Mouse (Mus musculus) limb, embryonic 12.5 days (tissue): ENCODE data around the gene Prkce. TPM values are rescaled to one million over a fixed set of nuclear protein-coding genes. Genes with fewer than 3 reads are reported as not detected.

ENCODE experiments used
- ATAC-seq: fragments of 200-750 bp; cut with Nextera tagmentation; 2 replicates; pipeline ENCODE4 v1.8.0; 2017; ENCODE audit warnings: low read depth, moderate TSS enrichment; ENCODE audit not compliant: insufficient number of reproducible peaks, insufficient read depth, low FRiP score, low TSS enrichment
- H3K27ac ChIP-seq: fragments of 300-500 bp; sonication (generic); 2 replicates; pipeline ENCODE4 v1.5.1; 2016; ENCODE audit warnings: mild to moderate bottlenecking, moderate library complexity
- H3K27me3 ChIP-seq: fragments of 300-500 bp; sonication (generic); 2 replicates; pipeline ENCODE4 v1.6.1; 2016; ENCODE audit warnings: mild to moderate bottlenecking, moderate library complexity
- H3K36me3 ChIP-seq: fragments of 300-500 bp; sonication (generic); 2 replicates; pipeline ENCODE4 v1.6.1; 2016; ENCODE audit warnings: mild to moderate bottlenecking, moderate library complexity
- H3K4me1 ChIP-seq: fragments of 300-500 bp; sonication (generic); replicated peaks from 2 replicates; pipeline ENCODE4 v1.6.1; 2016
- H3K4me2 ChIP-seq: fragments of 300-500 bp; sonication (generic); 2 replicates; pipeline ENCODE4 v1.6.1; 2016; ENCODE audit warnings: mild to moderate bottlenecking, moderate library complexity
- H3K4me3 ChIP-seq: fragments of 300-500 bp; sonication (generic); replicated peaks from 2 replicates; pipeline ENCODE4 v1.5.1; 2016; ENCODE audit warnings: mild to moderate bottlenecking
- H3K9ac ChIP-seq: fragments of 300-500 bp; sonication (generic); replicated peaks from 2 replicates; pipeline ENCODE4 v1.6.1; 2016; ENCODE audit warnings: mild to moderate bottlenecking, moderate library complexity
- H3K9me3 ChIP-seq: fragments of 300-500 bp; sonication (generic); 2 replicates; pipeline ENCODE4 v1.6.1; 2016; ENCODE audit warnings: mild to moderate bottlenecking, moderate library complexity
- WGBS: fragments of 180-500 bp; shearing (Covaris S2); methylation state at CpG from one replicate; pipeline ENCODE4 v1.1.7; 2016; 5-methylcytosine and 5-hydroxymethylcytosine counted together
- polyA plus RNA-seq: library from polyadenylated mRNA; unstranded; fragments of >200 nt; fragmentation: Nextera tagmentation; extraction: Ambion mirVana; gene quantifications from 2 replicates; pipeline ENCODE4 v1.2.1, GENCODE M21; 2016

The Prkce gene
- polyA plus RNA-seq, 1 experiment from 2014 or later: 7.7 TPM

DNA sequence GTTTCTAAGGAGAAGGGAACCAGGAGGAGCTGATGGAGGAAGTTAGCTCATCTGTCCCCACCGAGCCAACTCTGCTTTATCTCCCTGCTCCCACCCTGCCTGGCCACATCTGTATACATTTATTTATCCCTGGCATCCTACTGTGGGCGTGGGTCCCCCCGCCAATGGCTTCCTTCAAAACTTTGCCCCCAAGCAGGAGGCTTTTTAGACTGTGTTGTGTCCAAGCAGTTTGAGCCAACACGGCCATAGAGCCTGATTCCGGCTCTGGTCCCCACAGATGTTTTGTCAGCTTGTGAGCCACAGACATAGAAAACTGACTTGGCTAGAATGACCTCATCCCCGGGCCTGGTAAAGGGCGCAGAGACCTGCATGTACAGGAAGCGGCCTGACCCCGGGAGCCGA, 89.1 kb downstream of the Prkce start:
- ATAC-seq: no peak
- Histone ChIP-seq H3K27ac (0 out of 2 replicates have a peak overlapping the region, but pooled peaks have one; percentile 1), H3K36me3 (no peaks in the 10 kb centered on the region), H3K4me2 (no peak overlapping the region), H3K9me3 (0 out of 2 replicates have a peak, but pooled peaks cover 7% of the 10 kb centered on the region), H3K4me3 (no peak overlapping the region), H3K27me3 (no peaks in the 10 kb centered on the region), H3K4me1 (peaks cover 17% of the 10 kb centered on the region), H3K9ac (no peak overlapping the region)
- 72% methylated on average over 10 of the region's 10 CpGs for WGBS

DNA sequence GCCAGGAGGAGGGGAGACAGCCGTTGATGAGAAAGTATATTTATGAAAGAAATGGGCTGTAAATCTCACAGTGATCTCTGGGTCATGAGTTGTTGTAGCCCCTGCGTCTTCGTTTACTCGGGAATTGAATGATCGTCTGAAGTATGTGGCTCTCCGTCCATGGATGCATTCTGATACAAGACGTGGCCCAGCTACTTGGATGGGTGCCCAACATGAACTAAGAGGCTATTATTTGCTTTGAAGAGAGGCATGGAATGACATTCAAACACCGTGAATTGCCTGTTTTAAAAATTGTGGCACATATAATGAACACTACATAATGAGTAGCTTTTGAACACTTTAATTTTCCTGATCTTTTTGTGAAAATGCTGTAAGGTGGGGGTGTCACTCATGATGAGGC, 93.5 kb downstream of the Prkce start:
- Histone ChIP-seq H3K27me3 (no peaks in the 10 kb centered on the region), H3K9ac (no peak overlapping the region), H3K4me1 (peaks cover 32% of the 10 kb centered on the region), H3K9me3 (no peaks in the 10 kb centered on the region), H3K36me3 (no peaks in the 10 kb centered on the region), H3K4me3 (no peak overlapping the region), H3K4me2 (no peak overlapping the region), H3K27ac (no peak overlapping the region)
- 81% methylated on average over 8 of the region's 8 CpGs for WGBS
- no peak for ATAC-seq

DNA sequence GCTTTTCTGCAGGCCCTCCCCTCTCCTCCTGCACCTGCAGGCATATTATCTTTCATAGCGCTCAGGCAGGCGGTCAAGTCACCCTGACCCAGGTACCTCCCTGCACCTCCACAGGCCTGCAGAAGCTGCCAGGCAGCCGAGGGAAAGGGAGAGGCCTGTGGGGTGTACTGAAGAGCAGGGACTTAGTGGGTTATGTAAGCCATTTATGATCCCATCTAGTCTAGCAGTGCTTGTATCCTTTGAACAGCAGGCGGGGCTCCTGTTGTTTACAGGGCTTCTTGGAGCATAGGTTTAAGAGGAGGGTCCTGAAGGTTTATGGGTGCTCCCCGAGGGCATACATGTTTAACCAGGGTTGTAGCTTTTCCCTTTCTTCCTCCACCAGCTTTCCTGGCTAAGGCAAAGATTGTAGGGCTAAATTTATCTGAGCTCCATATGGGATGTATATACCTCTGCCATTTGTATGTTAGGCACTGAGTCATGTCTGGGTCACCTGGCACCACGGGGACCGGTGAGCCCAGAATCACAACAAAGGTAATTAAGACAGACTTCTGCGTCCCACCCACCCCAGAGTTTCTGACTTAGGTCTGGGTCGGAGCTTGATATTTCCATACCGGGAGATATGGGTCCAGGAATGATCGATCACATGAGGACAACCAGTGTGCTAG, 96.5 kb downstream of the Prkce start:
- H3K9me3 ChIP-seq: no peaks in the 10 kb centered on the region
- H3K4me3 ChIP-seq: no peak overlapping the region
- H3K36me3 ChIP-seq: no peaks in the 10 kb centered on the region
- WGBS: 65% methylated on average over 11 of the region's 11 CpGs
- ATAC-seq: no peak
- peaks cover 42% of the 10 kb centered on the region for H3K4me1 ChIP-seq
- no peak overlapping the region for H3K4me2 ChIP-seq
- H3K27me3 ChIP-seq: no peaks in the 10 kb centered on the region
- H3K9ac ChIP-seq: no peak overlapping the region
- no peak overlapping the region for H3K27ac ChIP-seq

DNA sequence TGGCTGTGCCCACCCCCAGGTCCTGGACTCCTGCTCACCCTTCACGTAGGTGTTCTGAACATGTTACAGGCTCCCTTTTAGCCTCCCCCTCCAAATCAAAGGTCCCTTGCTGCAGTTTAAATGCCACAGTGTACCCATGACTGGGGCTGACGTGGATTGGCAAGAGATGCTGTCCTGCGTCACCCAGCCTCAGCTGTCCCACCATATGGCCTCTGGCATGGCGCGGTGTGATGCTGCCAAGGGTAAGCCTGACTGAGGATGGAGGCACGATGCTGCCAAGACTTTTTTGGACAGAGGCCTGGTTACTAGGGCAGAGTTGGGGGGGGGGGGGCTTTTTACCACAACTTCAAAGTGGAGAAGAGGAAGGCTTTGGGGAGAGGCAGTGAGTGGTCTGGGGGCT, 98.5 kb downstream of the Prkce start:
- 85% methylated on average over 6 of the region's 6 CpGs for WGBS
- ATAC-seq: no peak
- Histone ChIP-seq H3K4me3 (no peak overlapping the region), H3K36me3 (no peaks in the 10 kb centered on the region), H3K27me3 (no peaks in the 10 kb centered on the region), H3K4me1 (peaks cover 46% of the 10 kb centered on the region), H3K9me3 (no peaks in the 10 kb centered on the region), H3K9ac (no peak overlapping the region), H3K4me2 (no peak overlapping the region), H3K27ac (no peak overlapping the region)

DNA sequence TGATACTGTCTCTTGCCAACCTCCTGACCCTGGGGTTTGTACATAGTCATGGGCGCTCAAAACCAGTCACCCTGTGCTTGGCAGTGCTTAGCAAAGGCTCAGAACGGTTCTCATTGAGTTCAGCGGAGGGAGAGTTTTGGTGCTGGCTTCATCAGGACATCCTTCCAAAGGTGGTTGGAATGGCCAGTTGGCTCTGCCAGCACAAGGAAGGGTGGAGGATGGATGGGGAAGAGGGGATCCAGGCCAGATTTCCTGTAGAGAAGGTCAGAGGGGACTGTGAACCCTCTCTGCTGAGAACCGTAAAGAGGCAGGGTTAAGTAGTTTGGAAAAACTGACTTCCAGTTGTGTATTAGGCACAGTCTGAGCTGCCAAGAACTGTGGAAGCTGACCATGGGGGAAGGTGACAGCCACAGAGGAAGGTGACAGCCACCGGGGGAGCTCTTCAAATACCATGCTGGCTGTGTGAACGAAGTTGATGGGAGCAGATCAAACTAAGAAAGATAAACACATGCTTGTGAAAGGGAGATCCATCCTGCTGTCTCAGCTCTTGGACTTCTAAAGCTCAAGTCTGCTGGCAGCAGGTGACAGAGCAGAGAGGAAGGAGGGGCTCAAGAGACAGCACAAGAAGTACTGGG, 99.7 kb downstream of the Prkce start:
- H3K4me1 ChIP-seq: peaks cover 48% of the 10 kb centered on the region
- no peak overlapping the region for H3K4me2 ChIP-seq
- no peaks in the 10 kb centered on the region for H3K36me3 ChIP-seq
- ATAC-seq: no peak
- no peak overlapping the region for H3K27ac ChIP-seq
- H3K9me3 ChIP-seq: no peaks in the 10 kb centered on the region
- no peak overlapping the region for H3K9ac ChIP-seq
- 62% methylated on average over 6 of the region's 6 CpGs for WGBS
- no peaks in the 10 kb centered on the region for H3K27me3 ChIP-seq
- no peak overlapping the region for H3K4me3 ChIP-seq

DNA sequence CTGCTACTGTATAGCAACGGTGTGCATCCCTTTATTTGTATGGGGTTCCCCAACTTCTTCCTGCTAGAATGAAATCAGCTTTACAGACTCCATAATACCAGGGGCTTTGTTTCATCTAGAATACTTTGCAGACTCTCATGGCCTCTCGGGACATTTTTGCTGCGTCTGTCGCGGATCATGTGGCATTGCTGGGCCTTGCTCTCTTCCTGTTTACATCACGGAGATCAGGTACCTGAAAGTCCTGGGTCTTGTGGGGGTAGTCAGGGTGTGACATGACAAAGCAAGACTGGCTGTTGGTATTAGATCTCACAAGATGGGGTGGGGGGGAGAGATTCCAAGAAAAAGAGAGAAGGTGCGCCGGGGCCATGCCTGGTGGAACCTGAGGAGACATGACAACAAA, 102.1 kb downstream of the Prkce start:
- Histone ChIP-seq H3K4me1 (peaks cover 40% of the 10 kb centered on the region), H3K27ac (no peak overlapping the region), H3K9ac (no peak overlapping the region), H3K4me3 (no peak overlapping the region), H3K9me3 (no peaks in the 10 kb centered on the region), H3K27me3 (no peaks in the 10 kb centered on the region), H3K36me3 (no peaks in the 10 kb centered on the region), H3K4me2 (no peak overlapping the region)
- WGBS: 85% methylated on average over 8 of the region's 8 CpGs
- no peak for ATAC-seq

DNA sequence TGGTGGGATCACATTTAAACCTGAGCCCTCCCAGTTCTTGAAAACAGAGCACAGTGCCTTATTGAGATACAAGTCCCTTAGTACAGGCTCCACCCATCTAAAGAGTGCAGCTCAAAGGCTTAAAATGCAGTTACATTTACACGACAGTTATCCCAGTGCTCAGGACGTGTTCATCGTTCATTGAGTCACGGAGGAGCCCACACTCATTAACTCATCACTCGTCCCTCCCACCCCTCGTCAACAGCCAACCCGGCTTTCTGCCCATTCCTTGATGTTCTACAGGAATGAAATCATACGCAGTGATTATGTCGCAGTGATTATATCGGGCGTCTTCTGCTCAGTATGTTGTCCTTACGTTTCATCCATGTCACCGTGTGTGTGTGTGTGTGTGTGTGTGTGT, 102.9 kb downstream of the Prkce start:
- no peaks in the 10 kb centered on the region for H3K36me3 ChIP-seq
- WGBS: 88% methylated on average over 13 of the region's 13 CpGs
- no peak overlapping the region for H3K4me3 ChIP-seq
- no peak overlapping the region for H3K4me2 ChIP-seq
- no peaks in the 10 kb centered on the region for H3K9me3 ChIP-seq
- ATAC-seq: no peak
- H3K27ac ChIP-seq: no peak overlapping the region
- peaks cover 40% of the 10 kb centered on the region for H3K4me1 ChIP-seq
- no peaks in the 10 kb centered on the region for H3K27me3 ChIP-seq
- no peak overlapping the region for H3K9ac ChIP-seq

DNA sequence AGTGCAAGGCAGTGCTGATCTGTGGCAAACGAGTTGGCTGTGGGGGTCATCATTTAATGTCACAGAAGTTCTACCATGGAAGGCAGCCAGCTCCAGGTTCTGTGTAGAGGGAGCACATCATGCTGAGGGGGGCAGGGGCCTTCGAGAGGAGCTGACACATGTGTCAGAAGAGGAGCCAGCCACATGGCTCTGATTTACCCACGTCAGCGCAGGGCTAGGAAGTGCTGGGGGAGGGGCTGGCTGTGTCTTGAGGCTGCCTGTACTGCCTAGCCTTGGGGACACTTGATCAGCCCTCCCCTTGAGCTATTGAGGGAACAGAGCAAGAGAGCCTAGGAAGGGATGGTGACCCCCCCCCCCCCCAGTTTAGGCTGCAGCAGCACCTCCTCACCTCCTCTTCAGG, 103.7 kb downstream of the Prkce start:
- no peaks in the 10 kb centered on the region for H3K27me3 ChIP-seq
- no peaks in the 10 kb centered on the region for H3K9me3 ChIP-seq
- no peaks in the 10 kb centered on the region for H3K36me3 ChIP-seq
- H3K4me2 ChIP-seq: no peak overlapping the region
- no peak overlapping the region for H3K4me3 ChIP-seq
- peaks cover 37% of the 10 kb centered on the region for H3K4me1 ChIP-seq
- peak; percentile 79; the same call in 1 of the 2 replicates for ATAC-seq
- no peak overlapping the region for H3K9ac ChIP-seq
- H3K27ac ChIP-seq: 0 out of 2 replicates have a peak overlapping the region, but pooled peaks have one; percentile 41
- 8% methylated on average over 4 of the region's 4 CpGs for WGBS

DNA sequence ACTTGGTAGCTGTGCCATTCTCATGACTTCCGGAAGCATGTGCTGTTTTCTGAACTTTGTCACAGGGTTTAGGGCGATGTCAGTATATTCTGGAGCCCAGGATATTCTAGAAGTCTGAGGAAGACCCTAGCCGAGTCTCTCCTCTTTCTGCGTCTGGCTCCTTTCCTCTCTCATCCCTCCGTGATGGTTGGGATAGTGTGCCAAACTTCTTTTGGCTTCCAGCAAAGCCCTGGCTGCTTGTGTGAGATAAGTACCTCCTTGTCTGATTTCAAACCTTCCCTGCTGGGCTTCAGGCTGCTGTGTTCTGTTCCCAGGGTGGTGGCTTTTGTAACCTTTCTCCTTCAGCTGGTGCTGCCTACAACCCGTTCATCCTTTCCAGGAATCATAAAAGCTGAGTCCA, 105.4 kb downstream of the Prkce start:
- WGBS: 67% methylated on average over 6 of the region's 6 CpGs
- no peak for ATAC-seq
- H3K4me2 ChIP-seq: no peak overlapping the region

DNA sequence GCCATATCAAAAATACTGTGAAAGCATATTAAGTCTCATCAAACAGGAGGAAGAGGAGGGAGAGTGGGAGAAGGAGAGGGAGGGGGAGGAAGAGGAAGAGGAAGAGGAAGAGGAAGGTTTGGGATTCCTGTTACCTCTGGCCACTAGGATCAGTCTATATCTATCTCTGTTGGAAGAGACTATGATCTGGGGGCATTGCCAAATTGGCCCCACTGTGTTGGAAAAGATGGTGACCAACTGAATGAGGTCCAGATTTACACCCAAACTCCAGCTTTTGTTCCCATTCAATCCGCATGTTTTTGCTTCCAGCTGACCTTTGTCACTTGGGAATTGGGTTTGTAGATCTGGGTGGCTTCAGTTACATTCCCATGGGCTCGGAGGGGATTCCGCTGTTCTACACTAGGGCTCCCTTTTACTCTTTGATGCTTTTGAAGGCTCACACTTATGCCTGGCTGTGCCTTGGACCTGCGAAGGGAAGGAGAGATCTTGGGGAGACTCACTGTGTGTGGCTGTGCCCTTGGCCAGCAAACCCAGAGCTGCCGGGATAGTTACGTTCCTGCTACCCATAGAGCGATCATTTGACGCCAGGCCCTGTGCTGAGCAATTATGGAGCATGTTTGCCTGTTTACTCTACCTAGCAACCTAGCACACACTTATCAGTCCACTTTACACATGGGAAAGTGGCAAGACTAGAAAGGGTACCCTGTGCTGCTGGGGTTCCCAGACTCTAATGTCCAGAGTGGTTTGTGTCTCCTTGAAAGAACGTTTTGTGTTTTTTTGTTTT, 106.2 kb downstream of the Prkce start:
- Histone ChIP-seq H3K9ac (no peak overlapping the region), H3K4me1 (peaks cover 45% of the 10 kb centered on the region), H3K4me3 (no peak overlapping the region), H3K36me3 (no peaks in the 10 kb centered on the region), H3K27me3 (no peaks in the 10 kb centered on the region), H3K4me2 (no peak overlapping the region), H3K9me3 (no peaks in the 10 kb centered on the region), H3K27ac (no peak overlapping the region)
- no peak for ATAC-seq
- WGBS: 80% methylated on average over 9 of the region's 9 CpGs

More for the DNA sequence above, 105.4 kb downstream of the Prkce start:
- H3K27ac ChIP-seq: no peak overlapping the region
- H3K27me3 ChIP-seq: no peaks in the 10 kb centered on the region
- peaks cover 45% of the 10 kb centered on the region for H3K4me1 ChIP-seq
- no peak overlapping the region for H3K4me3 ChIP-seq
- no peaks in the 10 kb centered on the region for H3K9me3 ChIP-seq
- no peaks in the 10 kb centered on the region for H3K36me3 ChIP-seq
- H3K9ac ChIP-seq: no peak overlapping the region

DNA sequence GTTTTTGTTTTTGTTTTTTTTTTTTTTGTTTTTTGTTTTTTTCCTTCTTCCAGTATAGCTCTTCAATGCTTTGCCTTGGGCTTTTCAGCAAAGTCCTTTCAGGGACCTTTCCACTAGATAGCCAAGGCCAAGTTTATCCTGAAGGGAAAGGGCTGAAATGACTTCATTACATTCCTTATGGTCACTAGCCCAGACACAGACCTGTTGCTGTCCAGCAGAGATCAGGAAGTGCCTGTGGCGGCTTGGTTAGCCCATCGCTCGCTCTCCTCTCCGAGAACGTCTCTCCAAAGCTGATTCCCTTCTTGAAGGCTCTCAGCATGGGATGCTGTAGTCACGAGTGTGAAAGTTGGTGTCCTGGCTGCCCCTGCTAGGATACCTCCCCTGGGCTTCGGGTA, 106.8 kb downstream of the Prkce start:
- Histone ChIP-seq H3K36me3 (no peaks in the 10 kb centered on the region), H3K4me3 (no peak overlapping the region), H3K4me2 (no peak overlapping the region), H3K27me3 (no peaks in the 10 kb centered on the region), H3K9ac (no peak overlapping the region), H3K4me1 (peaks cover 48% of the 10 kb centered on the region), H3K9me3 (no peaks in the 10 kb centered on the region), H3K27ac (no peak overlapping the region)
- no peak for ATAC-seq
- WGBS: 58% methylated on average over 7 of the region's 7 CpGs
